Mouse (Mus musculus) brain, adult 2 months (tissue): ENCODE measurements around the gene Sez6l2.
A peak's percentile ranks its signal among the peaks of the same experiment; 100 is the strongest.

ENCODE experiments used
- DNase-seq: peaks from one replicate; pipeline ENCODE4 v3.0.0; 2011; ENCODE audit warnings: low read depth, low spot score

The Sez6l2 gene

GRCm38 (mm10) chr7:126959780-126960179 is 9.4 kb downstream of the Sez6l2 start:
- DNase-seq: no peak

GRCm38 (mm10) chr7:126961095-126961494 is 10.7 kb downstream of the Sez6l2 start:
- DNase-seq: peak; percentile 67

- DNase-seq: no peak
These were observed 11.6 kb downstream of the Sez6l2 start for GRCm38 (mm10) chr7:126961965-126962364.

- DNase-seq: no peak
These were observed 13.4 kb downstream of the Sez6l2 start for GRCm38 (mm10) chr7:126963548-126964286.

- DNase-seq: peak; percentile 80
These were observed 15.2 kb downstream of the Sez6l2 start for GRCm38 (mm10) chr7:126965568-126965967.

GRCm38 (mm10) chr7:126967361-126967760 is 17.0 kb downstream of the Sez6l2 start:
- no peak for DNase-seq

DNA sequence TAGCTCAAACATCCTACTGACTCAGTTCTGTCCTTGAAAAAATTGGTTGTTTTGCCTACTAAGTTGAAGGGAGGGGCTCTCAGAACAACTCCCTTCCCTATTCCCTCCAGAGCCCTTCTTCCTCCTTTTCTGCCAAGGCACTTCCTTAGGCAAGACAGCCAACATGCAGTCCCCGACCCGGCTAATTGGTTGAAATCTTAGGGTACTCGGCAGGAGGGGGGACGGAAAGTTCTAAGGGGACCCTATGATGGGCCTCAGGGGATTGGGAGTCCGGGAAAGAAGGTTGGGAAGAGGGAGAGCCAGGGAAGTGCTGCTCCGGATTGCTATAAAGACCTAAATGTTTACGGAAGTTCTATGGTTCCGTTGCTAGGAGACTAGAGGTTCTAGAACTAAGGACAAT is 25.1 kb downstream of the Sez6l2 start:
- no peak for DNase-seq

GRCm38 (mm10) chr7:126975893-126975949 is 25.4 kb downstream of the Sez6l2 start, which contains the start of gene Cdipt:
Cdipt (plus strand) TSS chr7:126975914.
- no peak for DNase-seq

DNA sequence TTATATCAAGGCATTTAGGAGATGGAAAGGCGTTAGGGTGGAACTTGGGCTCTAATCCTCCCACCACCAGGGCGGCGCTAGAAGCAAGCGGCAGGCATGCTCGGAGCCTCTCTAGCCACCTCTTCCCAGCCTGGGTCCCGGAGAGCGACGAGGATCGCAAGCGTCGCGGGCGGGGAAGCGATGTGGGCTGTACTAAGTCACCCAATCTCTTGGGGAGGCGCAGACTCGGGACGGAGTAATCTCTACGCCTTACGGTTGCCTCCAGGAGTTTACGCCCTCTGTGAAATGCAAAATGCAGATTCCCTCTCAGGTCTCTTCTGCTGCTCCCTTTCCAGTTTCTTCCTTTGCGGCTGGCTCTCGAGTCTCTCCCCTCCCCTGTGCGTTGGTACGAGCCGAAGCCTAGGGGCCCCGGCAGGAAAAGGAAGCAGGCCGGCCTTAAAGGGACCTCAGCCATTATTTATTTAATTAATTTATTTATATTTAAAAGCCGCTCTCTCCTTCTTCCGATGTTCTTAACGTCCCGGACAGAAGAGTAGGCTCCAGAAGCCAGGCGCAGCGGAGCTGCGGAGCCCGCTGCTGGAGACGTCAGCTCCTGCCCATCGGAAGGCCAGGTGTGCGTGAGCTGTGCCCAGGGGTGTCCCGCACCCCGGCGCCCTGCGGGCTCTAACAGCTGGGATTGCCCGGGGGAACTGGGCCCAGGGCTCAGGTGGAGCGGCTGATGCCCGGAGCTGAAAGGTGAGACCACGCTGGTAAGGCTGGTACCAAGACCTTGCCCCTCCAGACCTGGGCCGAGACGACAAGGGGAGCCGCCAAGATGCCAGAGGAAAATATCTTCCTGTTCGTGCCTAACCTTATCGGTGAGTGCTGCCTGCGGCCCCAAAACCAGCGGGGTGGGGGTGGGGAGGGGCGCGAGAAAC is 25.8 kb downstream of the Sez6l2 start, which contains the start of gene Cdiptos:
TSS of gene Cdiptos (minus strand) at position 149 of the 917 bp plus-strand sequence.
- peak; percentile 99 for DNase-seq

DNA sequence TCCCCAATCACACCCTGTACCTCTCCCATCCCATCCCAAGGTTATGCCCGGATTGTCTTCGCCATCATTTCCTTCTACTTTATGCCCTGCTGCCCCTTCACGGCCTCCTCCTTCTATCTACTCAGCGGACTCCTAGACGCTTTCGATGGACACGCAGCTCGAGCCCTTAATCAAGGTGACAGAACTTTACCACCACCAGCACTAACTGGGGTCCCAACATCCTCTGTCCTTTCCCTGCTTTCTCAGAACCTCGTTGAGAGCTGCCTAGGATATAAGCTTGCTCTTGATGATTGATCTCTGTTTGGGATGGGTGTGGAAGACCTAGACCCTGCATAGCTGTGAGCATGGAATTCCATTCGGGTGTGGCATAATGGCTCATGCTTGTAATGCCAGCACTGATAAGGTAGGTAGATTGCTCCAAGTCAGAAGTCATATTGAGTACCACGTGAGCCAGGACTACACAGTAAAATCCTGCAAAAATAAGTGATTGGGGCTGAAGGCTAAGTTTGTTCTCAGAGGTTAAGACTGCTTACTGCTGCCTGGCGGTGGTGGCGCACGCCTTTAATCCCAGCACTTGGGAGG is 26.6 kb downstream of the Sez6l2 start:
- no peak for DNase-seq

- no peak for DNase-seq
These were observed 28.5 kb downstream of the Sez6l2 start for GRCm38 (mm10) chr7:126978841-126979240.

DNA sequence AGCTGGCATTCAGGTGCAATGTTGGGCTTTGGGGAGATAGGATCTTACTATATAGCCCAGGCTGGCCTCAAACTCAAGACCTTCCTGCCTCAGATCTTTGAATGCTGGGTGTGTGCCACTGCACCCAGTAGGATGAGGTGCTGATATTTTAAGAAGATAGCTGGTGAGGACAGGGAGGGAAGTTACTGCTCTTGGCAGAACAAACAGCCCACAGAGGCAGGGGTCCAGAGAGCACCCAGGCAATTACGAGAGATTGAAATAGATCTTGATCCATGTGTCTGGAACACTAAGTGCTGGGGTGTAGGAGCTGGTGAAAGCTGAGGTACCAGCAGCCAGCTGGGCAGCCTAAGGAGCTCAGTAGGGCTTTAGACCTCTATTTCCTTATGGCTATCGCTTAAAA is 31.2 kb downstream of the Sez6l2 start:
- peak; percentile 22 for DNase-seq

GRCm38 (mm10) chr7:126982054-126982453 is 31.7 kb downstream of the Sez6l2 start:
- no peak for DNase-seq

GRCm38 (mm10) chr7:126983113-126983512 is 32.8 kb downstream of the Sez6l2 start:
- DNase-seq: peak; percentile 56

- DNase-seq: peak; percentile 83
These were observed 34.5 kb downstream of the Sez6l2 start for GRCm38 (mm10) chr7:126984667-126985444.

DNA sequence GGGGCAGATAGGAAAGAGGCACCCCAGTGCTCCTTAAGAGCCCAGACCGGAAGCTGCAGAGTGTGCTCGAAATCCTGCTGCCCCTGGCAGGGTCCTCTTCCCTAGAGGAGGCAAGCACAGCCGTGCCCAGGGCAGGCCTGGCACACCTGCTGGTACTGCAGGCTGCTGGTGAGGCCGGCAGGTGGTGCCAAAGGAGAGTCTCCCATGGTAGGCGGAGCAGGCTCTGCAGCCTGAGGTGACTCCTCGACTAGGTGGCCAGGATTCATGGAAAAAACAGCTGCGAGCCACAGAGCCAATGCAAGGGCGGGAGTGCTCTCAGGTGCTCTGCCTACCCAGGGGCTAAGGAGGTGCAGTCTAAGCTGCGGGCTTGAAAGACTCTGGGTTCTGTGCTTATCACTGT is 36.0 kb downstream of the Sez6l2 start:
- DNase-seq: peak; percentile 94

- DNase-seq: no peak
These were observed 38.5 kb downstream of the Sez6l2 start for GRCm38 (mm10) chr7:126988816-126989215.

GRCm38 (mm10) chr7:126996449-126996848 is 46.1 kb downstream of the Sez6l2 start:
- DNase-seq: no peak

DNA sequence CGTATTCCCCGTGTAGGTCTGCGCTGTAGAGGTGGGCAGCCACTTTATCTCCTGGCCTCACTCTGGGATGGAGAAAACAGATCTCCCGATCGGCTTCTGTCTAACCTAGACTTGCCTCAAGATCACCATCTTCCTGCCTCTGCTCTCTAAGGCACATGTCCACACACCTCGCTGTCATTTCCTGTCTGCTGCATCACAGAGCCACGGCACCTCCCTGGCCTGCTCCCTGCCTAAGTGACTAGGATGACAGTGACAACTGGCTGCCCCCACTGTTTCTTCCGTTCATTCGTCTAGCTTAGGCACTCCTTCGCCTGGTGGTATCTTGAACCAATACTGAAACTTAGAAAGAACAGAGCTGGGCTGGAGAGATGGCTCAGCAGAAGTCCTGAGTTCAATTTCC is 49.2 kb downstream of the Sez6l2 start:
- DNase-seq: no peak

- no peak for DNase-seq
These were observed 53.3 kb downstream of the Sez6l2 start for GRCm38 (mm10) chr7:127003620-127004019.

- no peak for DNase-seq
These were observed 53.9 kb downstream of the Sez6l2 start for GRCm38 (mm10) chr7:127004122-127004875.
